Mouse (Mus musculus): ENCODE measurements around the gene Rabgap1l. TPM values are rescaled to one million over a fixed set of nuclear protein-coding genes. Genes with fewer than 3 reads are reported as not detected.

The Rabgap1l gene
- 84.1 TPM for polyA plus RNA-seq (2015; fragmentation: Illumina TruSeq; extraction: RNeasy Lipid Tissue Mini Kit (QIAGEN cat#74804); ENCODE audit: low read depth, low replicate concordance)

DNA sequence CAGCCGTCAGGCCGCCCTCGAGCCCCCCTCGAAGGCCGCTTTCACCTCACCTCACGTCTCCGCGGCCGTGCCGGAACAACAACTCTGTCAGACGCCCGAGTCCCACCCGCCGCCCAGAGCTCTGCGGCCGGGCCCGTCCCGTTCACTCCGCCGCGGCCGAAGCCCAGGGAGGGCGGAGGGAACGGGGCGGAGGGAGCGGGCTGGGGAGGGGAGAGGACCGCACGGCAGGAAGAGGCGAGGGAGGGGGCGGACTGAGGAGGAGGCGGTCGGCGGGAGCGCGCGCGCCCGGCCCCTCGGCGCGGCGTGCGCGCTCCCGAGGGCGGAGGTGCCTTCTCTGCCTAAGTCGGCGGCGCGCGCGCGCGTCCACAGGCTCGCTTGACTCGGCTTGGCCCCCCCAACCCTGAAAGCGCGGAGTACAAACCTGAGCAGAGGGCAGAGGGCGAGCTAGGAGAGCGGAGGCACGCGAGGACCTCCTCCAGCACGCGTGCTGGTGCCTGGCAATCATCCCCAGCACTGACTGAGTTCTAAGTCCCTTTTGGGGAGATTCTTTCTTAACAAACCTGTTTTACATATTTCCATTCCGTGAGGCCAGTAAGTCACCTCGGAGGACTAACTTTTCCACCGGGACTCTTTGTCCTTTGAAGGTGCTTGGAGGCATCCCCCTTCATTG, at the start of gene Rabgap1l:
TSS of gene Rabgap1l (minus strand) at position 526 of the 670 bp plus-strand sequence.

DNA sequence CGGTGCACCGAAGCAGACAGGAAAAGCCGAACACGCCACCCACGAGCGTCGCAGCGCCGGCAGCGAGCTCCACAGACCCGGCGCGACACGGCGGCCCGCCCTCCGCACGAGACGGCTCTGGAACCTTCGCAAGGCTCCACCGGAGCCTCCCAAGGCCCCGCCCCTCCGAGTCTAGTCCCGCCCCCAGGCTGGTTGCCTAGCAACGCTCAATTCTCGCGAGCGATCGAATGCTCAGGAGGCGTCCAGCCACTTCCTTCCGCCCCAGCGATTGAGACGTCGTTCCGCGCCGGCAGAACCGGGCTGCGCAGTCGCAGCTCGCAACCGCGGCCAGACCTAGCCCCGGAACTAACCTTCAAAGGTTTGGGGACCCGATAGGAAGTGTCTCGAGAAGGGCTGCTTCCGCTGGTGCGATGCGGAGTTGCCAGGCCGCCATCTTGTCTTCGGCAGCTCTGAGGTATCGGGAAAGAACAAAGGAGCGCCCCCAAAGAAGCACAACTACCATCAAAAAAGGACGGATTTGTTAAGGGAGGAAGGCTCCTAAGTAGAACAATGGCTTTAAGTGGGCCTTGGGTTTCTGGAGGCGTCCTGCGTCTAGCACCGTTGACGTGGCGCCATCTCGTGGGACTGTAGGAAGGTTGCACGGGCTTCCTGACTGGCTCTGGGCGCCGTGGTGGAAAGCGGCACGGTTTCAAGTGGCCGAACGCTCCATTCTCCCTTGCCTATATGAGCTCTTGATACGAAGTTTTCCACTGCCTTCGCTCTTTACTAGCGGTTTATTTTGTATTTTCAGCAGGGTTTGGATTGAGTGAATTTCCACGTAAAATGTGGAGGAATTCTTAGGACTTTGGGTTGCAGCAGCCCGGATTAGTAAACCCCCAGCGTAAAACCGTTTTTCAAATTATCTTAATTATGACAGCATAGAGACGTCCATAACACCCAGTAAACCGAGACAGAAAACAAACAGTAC, 580.0 kb downstream of the Rabgap1l start, which contains the start of gene Cacybp:
TSS of gene Cacybp (minus strand) at position 173 of the 967 bp plus-strand sequence.

GRCm38 (mm10) chr1:160194529-160195336, 598.3 kb downstream of the Rabgap1l start, which contains the start of gene Mrps14:
Gene Mrps14 (plus strand): TSS chr1:160195215.

Other genes starting within 250 kb of the Rabgap1l start
- gene Rc3h1, start 113.2 kb upstream of the Rabgap1l start, polyA plus RNA-seq (2015; fragmentation: Illumina TruSeq; extraction: RNeasy Lipid Tissue Mini Kit (QIAGEN cat#74804); ENCODE audit: low read depth, low replicate concordance), result 9.8 TPM
- gene Serpinc1, start 185.4 kb upstream of the Rabgap1l start, polyA plus RNA-seq (2015; fragmentation: Illumina TruSeq; extraction: RNeasy Lipid Tissue Mini Kit (QIAGEN cat#74804); ENCODE audit: low read depth, low replicate concordance), result 1.7 TPM
- gene Zbtb37, start 241.6 kb upstream of the Rabgap1l start, polyA plus RNA-seq (2015; fragmentation: Illumina TruSeq; extraction: RNeasy Lipid Tissue Mini Kit (QIAGEN cat#74804); ENCODE audit: low read depth, low replicate concordance), result 6.5 TPM

All from brain, adult 10 weeks (tissue).